Mouse (Mus musculus): ENCODE measurements around the gene Shroom3. TPM values are rescaled to one million over a fixed set of nuclear protein-coding genes. Genes with fewer than 3 reads are reported as not detected.

Shroom3 gene
- polyA plus RNA-seq, 1 experiment from 2014 or later = 8.0 TPM

DNA sequence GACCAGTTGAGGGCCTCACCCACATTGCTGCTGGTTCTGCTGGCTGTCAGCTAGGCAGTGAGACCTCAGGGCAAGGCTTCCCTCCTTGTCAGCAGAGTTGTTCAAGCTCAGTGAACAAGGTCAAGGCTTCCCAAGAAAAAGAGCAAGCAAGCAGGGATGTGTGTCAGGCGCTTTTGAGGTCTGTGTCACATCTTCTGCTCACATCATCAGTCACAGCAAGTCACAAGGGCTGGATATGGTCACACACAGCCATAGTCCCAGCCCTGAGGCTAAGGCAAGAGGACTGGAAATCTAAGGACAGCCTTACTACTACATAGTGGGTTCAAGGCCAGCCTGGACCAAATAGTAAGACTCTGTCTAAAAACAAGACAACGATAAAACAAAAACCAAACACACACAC, 311.6 kb downstream of the Shroom3 start:
- no peak overlapping the region for H3K9ac ChIP-seq (ENCODE audit: low read depth, low read length)

DNA sequence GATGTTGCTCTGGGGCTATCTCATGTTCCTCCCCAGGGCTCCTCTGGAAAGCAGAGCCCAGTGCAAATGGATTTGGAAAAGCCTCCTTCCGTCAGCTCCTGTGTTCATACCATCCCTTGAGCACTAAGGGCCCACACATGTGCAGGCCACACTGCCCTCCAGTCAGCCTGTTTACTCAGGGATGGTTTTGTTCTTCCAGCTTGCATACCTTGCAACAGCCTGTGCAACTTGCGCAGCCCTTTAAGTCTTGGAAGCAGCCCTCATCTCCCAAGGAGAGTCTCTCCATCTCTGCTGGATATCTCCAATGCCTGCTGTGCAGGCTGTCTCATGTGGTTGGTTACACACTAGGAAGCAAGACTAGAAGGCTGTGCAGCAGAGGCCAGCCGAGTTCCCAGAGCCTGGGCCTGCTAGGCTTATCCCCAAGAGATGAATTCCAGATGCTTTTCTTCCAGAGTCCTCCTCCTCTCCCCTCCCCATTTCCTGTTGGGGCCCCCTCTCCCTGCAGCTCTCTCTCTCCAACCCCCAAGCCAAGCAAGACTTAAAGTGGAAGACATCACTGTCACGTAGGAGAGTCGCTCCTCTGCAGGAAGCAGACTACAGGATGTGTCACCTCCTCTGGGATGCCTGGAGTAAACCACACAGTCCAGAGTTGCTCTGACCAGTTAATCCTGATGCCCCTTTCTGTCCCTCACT, 314.3 kb downstream of the Shroom3 start:
- Histone ChIP-seq H3K9ac (ENCODE audit: low read depth, low read length) (no peak overlapping the region), H3K4me2 (replicated peaks; ENCODE audit: low read depth) (no peak overlapping the region), H3K4me3 (ENCODE audit: low read depth, low read length) (no peak overlapping the region), H3K27ac (ENCODE audit: low read depth, low read length) (peak overlapping the region; percentile 65), H3K4me1 (replicated peaks; ENCODE audit: control insufficient read depth, insufficient read depth, low read length) (peaks cover 8% of the 10 kb centered on the region), H3K27me3 (replicated peaks; ENCODE audit: control insufficient read depth, insufficient read depth, low read length) (no peaks in the 10 kb centered on the region), H3K9me3 (ENCODE audit: control insufficient read depth) (no peaks in the 10 kb centered on the region), H3K36me3 (ENCODE audit: control insufficient read depth, insufficient read depth) (no peaks in the 10 kb centered on the region)
- no peak for ATAC-seq
- TF ChIP-seq CTCF (IDR thresholded peaks at IDR 0.05; ENCODE audit: low read depth) = 0 out of 2 replicates have a peak, but pooled peaks have one; percentile 8
- WGBS = 51% methylated on average over 5 of the region's 5 CpGs

More for the DNA sequence above, 311.6 kb downstream of the Shroom3 start:
- no peak overlapping the region for H3K4me3 ChIP-seq (ENCODE audit: low read depth, low read length)
- peak; percentile 40 for ATAC-seq
- H3K27ac ChIP-seq (ENCODE audit: low read depth, low read length) = peak overlapping the region; percentile 81
- H3K9me3 ChIP-seq (ENCODE audit: control insufficient read depth) = no peaks in the 10 kb centered on the region
- no peaks in the 10 kb centered on the region for H3K27me3 ChIP-seq (replicated peaks; ENCODE audit: control insufficient read depth, insufficient read depth, low read length)
- no peak for TF ChIP-seq CTCF (IDR thresholded peaks at IDR 0.05; ENCODE audit: low read depth)
- 0 out of 2 replicates have a peak, but pooled peaks cover 4% of the 10 kb centered on the region for H3K4me1 ChIP-seq (replicated peaks; ENCODE audit: control insufficient read depth, insufficient read depth, low read length)
- H3K36me3 ChIP-seq (ENCODE audit: control insufficient read depth, insufficient read depth) = no peaks in the 10 kb centered on the region
- WGBS = 73% methylated on average over 2 of the region's 2 CpGs
- H3K4me2 ChIP-seq (replicated peaks; ENCODE audit: low read depth) = no peak overlapping the region

DNA sequence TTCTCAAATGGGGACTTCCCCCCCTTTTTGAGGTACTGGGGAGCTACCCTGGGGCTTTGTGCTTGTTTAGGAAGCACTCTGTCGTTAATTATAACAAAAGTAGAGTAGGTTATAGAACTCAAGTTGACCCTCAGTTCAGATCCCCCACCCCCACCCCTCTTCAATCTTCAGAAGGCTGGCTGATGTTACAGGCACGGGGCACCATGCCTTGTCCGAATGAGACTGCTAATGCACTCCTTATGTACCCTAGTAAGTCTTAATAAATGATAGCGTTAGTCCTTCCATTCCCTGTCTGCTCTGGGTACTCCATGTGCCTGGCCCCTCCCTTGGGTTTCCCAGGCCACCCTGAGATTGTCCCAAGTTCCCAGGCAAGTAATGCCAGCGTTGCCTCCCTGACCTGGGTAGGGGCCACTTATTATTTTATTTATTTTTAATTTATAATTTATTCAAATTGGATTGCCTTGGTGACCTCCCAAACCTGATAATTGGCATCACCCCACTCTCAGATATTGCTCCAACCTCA, 315.3 kb downstream of the Shroom3 start:
- Histone ChIP-seq H3K9ac (ENCODE audit: low read depth, low read length) (no peak overlapping the region), H3K4me1 (replicated peaks; ENCODE audit: control insufficient read depth, insufficient read depth, low read length) (peaks cover 8% of the 10 kb centered on the region), H3K27ac (ENCODE audit: low read depth, low read length) (no peak overlapping the region), H3K4me2 (replicated peaks; ENCODE audit: low read depth) (no peak overlapping the region), H3K9me3 (ENCODE audit: control insufficient read depth) (no peaks in the 10 kb centered on the region), H3K27me3 (replicated peaks; ENCODE audit: control insufficient read depth, insufficient read depth, low read length) (no peaks in the 10 kb centered on the region), H3K4me3 (ENCODE audit: low read depth, low read length) (no peak overlapping the region), H3K36me3 (ENCODE audit: control insufficient read depth, insufficient read depth) (no peaks in the 10 kb centered on the region)
- WGBS = 51% methylated on average over 5 of the region's 5 CpGs
- ATAC-seq = no peak
- TF ChIP-seq CTCF (IDR thresholded peaks at IDR 0.05; ENCODE audit: low read depth) = no peak

DNA sequence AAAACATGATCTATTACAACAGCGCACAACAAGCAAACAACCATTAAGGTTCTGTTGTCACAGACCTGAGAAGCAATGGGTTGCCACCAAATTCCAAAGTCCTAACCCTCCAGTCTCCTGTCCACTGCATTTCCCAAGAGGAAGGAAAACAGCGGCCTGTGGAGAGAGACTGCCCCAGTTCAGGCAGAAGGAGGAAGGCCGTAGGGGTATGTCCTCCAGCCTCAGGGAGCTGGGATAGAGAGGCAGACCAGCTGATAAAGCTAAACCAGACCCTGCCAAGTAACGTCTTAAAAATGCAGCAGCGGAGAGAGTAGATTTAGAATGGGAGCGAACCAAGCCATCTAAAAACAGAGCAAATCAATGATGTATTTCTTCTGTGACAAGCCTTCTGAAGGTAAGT, 316.8 kb downstream of the Shroom3 start:
- no peak for TF ChIP-seq CTCF (IDR thresholded peaks at IDR 0.05; ENCODE audit: low read depth)
- ATAC-seq = no peak
- Histone ChIP-seq H3K9me3 (ENCODE audit: control insufficient read depth) (no peaks in the 10 kb centered on the region), H3K27ac (ENCODE audit: low read depth, low read length) (peak overlapping the region; percentile 68), H3K36me3 (ENCODE audit: control insufficient read depth, insufficient read depth) (no peaks in the 10 kb centered on the region), H3K4me3 (ENCODE audit: low read depth, low read length) (no peak overlapping the region), H3K27me3 (replicated peaks; ENCODE audit: control insufficient read depth, insufficient read depth, low read length) (no peaks in the 10 kb centered on the region), H3K4me2 (replicated peaks; ENCODE audit: low read depth) (no peak overlapping the region), H3K4me1 (replicated peaks; ENCODE audit: control insufficient read depth, insufficient read depth, low read length) (peaks cover 8% of the 10 kb centered on the region), H3K9ac (ENCODE audit: low read depth, low read length) (no peak overlapping the region)
- WGBS = 65% methylated on average over 6 of the region's 6 CpGs

DNA sequence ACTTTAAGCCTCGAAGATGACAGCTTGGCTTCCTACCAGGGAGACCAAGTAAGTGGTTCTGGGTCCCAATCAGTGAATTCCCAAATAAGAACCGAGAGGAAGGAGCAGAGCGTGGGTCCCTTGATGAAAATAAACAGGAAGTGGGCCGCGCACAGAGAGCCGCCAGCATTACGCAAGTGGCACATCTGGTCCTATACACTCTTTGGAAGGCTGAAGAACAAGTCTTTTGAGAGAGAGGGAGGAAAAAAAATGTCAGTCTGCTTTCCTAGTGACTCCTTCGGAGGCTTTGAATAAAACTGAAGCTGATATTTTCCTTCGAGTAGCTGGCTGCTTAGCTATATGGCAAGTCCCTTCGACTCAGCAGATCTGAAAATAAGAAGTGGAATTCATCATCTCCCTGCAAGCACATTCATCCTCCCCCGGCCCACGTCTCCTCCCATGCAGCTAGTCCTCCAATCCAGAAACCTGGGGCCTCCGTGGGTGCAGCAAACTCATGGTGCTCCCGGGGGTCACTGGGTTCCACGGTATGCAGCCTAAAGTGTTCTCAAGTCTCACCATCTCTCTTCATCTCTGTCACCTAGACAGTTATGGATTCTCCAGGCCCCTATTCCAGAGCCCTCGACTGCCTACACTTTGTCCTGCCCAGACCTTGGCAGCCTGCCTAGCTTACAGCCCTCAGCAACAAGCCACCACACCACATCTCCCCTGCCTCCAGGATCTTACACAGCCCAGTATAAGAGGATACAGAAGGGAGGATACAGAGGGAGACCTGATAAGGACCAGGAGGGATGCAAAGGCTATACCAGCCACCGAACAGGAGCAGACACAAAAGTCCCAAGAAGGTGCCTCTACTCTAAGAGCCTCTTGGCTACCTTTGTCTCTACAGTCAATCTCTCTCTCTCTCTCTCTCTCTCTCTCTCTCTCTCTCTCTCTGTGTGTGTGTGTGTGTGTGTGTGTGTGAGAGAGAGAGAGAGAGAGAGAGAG, 317.8 kb downstream of the Shroom3 start:
- no peak overlapping the region for H3K4me2 ChIP-seq (replicated peaks; ENCODE audit: low read depth)
- no peaks in the 10 kb centered on the region for H3K27me3 ChIP-seq (replicated peaks; ENCODE audit: control insufficient read depth, insufficient read depth, low read length)
- H3K4me1 ChIP-seq (replicated peaks; ENCODE audit: control insufficient read depth, insufficient read depth, low read length) = peaks cover 7% of the 10 kb centered on the region
- no peak overlapping the region for H3K4me3 ChIP-seq (ENCODE audit: low read depth, low read length)
- H3K36me3 ChIP-seq (ENCODE audit: control insufficient read depth, insufficient read depth) = no peaks in the 10 kb centered on the region
- H3K27ac ChIP-seq (ENCODE audit: low read depth, low read length) = peak overlapping the region; percentile 68
- H3K9ac ChIP-seq (ENCODE audit: low read depth, low read length) = no peak overlapping the region
- H3K9me3 ChIP-seq (ENCODE audit: control insufficient read depth) = no peaks in the 10 kb centered on the region
- WGBS = 47% methylated on average over 17 of the region's 17 CpGs
- TF ChIP-seq CTCF (IDR thresholded peaks at IDR 0.05; ENCODE audit: low read depth) = no peak
- ATAC-seq = no peak

DNA sequence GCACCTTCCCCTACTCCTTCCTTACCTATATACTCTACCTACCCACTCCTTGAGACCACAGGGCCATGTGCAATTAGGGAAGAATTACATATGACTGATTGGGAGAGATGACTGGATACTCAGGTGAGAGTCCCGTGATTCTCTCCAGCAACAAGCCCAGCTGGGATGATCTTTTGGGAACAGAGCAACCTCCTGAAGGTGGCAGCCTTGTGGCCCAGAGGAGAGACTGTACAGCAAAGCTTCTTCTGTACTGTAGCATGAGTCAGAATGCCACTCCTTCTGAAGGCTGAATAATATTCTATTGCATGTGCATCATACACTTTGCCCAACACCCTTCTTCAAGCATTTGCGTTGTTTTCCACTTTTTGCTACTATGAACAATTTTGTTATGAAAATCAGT, 319.4 kb downstream of the Shroom3 start:
- H3K27me3 ChIP-seq (replicated peaks; ENCODE audit: control insufficient read depth, insufficient read depth, low read length) = no peaks in the 10 kb centered on the region
- peaks cover 4% of the 10 kb centered on the region for H3K4me1 ChIP-seq (replicated peaks; ENCODE audit: control insufficient read depth, insufficient read depth, low read length)
- no peaks in the 10 kb centered on the region for H3K9me3 ChIP-seq (ENCODE audit: control insufficient read depth)
- no peaks in the 10 kb centered on the region for H3K36me3 ChIP-seq (ENCODE audit: control insufficient read depth, insufficient read depth)
- H3K27ac ChIP-seq (ENCODE audit: low read depth, low read length) = no peak overlapping the region
- peak; percentile 60 for TF ChIP-seq CTCF (IDR thresholded peaks at IDR 0.05; ENCODE audit: low read depth)
- no peak overlapping the region for H3K9ac ChIP-seq (ENCODE audit: low read depth, low read length)
- H3K4me2 ChIP-seq (replicated peaks; ENCODE audit: low read depth) = no peak overlapping the region
- 82% methylated on average over 2 of the region's 2 CpGs for WGBS
- no peak overlapping the region for H3K4me3 ChIP-seq (ENCODE audit: low read depth, low read length)
- ATAC-seq = peak; percentile 42; the same call in 1 of the 2 replicates
